Comparison of ENCODE assay signal across 22 mouse cellular contexts in genomic region chr16:84806175-84806574, GRCm38 (mm10). TPM values are rescaled to one million over a fixed set of nuclear protein-coding genes. Genes with fewer than 3 reads are reported as not detected.
"Had no signal": no experiment of that assay in that cellular context is flagged by ENCODE, and none has a peak within 500 bp of the region (broad histone marks: within the 10 kb centered on the region; RNA-seq: fewer than 3 reads in every experiment).

No protein-coding gene starts in this region.

- H3K9ac ChIP-seq: midbrain, embryonic 13.5 days; neural tube, embryonic 13.5 days; stomach, embryonic 15.5 days had no signal

- ATAC-seq: intestine, embryonic 16.5 days; midbrain, embryonic 13.5 days; midbrain, embryonic 16.5 days had no signal

- H3K4me2 ChIP-seq: midbrain, embryonic 13.5 days; neural tube, embryonic 13.5 days; stomach, embryonic 15.5 days had no signal

- H3K4me1 ChIP-seq: midbrain, embryonic 13.5 days; stomach, embryonic 15.5 days had no signal

- H3K27ac ChIP-seq: midbrain, embryonic 13.5 days; neural tube, embryonic 13.5 days; stomach, embryonic 15.5 days had no signal

- DNase-seq: kidney, adult 18-20 months; kidney, adult 9 months; kidney, postnatal 25 days; layer of hippocampus, adult 9-11 months; lung, adult 2 months; lung, postnatal 14 days; lung, postnatal 4 days; retina, postnatal 1 day; right cerebral cortex, postnatal 25 days; spleen, adult 18-20 months; thymus, postnatal 25 days had no signal

- H3K4me3 ChIP-seq: layer of hippocampus, adult 2 months; left cerebral cortex, adult 2 months; midbrain, embryonic 13.5 days; myocyte; neural tube, embryonic 13.5 days; stomach, embryonic 15.5 days had no signal

- H3K27me3 ChIP-seq: midbrain, embryonic 13.5 days; neural tube, embryonic 13.5 days; stomach, embryonic 15.5 days had no signal

- H3K9me3 ChIP-seq: midbrain, embryonic 13.5 days; neural tube, embryonic 13.5 days; stomach, embryonic 15.5 days had no signal

- H3K36me3 ChIP-seq: stomach, embryonic 15.5 days had no signal

RNA-seq across cellular contexts. Expression of gene Jam2, which starts 32.3 kb away (rescaled TPM):
- total RNA-seq: megakaryocyte progenitor cell, adult 5-6 weeks; monocyte, adult 5-6 weeks; neutrophil, adult 5-6 weeks had no signal
